Mouse (Mus musculus): ENCODE measurements around the gene Rbbp4. TPM values are rescaled to one million over a fixed set of nuclear protein-coding genes. Genes with fewer than 3 reads are reported as not detected.

The Rbbp4 gene
- polyA plus RNA-seq, 1 experiment from 2014 or later, result 349 TPM

- Histone ChIP-seq H3K27ac (replicated peaks; ENCODE audit: low read depth, low read length) (no peak overlapping the region), H3K36me3 (ENCODE audit: control insufficient read depth, insufficient read depth, low read length) (no peaks in the 10 kb centered on the region), H3K9ac (replicated peaks; ENCODE audit: low read length) (no peak overlapping the region), H3K27me3 (ENCODE audit: control insufficient read depth, insufficient read depth, low read length) (no peaks in the 10 kb centered on the region), H3K9me3 (ENCODE audit: control insufficient read depth, low read length) (no peaks in the 10 kb centered on the region), H3K4me3 (replicated peaks; ENCODE audit: low read depth, low read length) (no peak overlapping the region), H3K4me2 (ENCODE audit: low read length) (no peak overlapping the region), H3K4me1 (ENCODE audit: control insufficient read depth, insufficient read depth, low read length) (no peaks in the 10 kb centered on the region)
- ATAC-seq (ENCODE audit: low FRiP score, low TSS enrichment) (no peak), DNase-seq (no peak)
- 96% methylated on average over 7 of the region's 7 CpGs for WGBS
Measured at GRCm38 (mm10) chr4:129296066-129296465, 39.1 kb downstream of the Rbbp4 start.

GRCm38 (mm10) chr4:129295188-129295587 lies 40.0 kb downstream of the Rbbp4 start:
- Histone ChIP-seq H3K4me1 (ENCODE audit: control insufficient read depth, insufficient read depth, low read length) (no peaks in the 10 kb centered on the region), H3K36me3 (ENCODE audit: control insufficient read depth, insufficient read depth, low read length) (no peaks in the 10 kb centered on the region), H3K4me3 (replicated peaks; ENCODE audit: low read depth, low read length) (no peak overlapping the region), H3K4me2 (ENCODE audit: low read length) (no peak overlapping the region), H3K27ac (replicated peaks; ENCODE audit: low read depth, low read length) (no peak overlapping the region), H3K27me3 (ENCODE audit: control insufficient read depth, insufficient read depth, low read length) (no peaks in the 10 kb centered on the region), H3K9ac (replicated peaks; ENCODE audit: low read length) (no peak overlapping the region), H3K9me3 (ENCODE audit: control insufficient read depth, low read length) (no peaks in the 10 kb centered on the region)
- no peak for ATAC-seq (ENCODE audit: low FRiP score, low TSS enrichment)
- WGBS, result 78% methylated on average over 2 of the region's 2 CpGs
- DNase-seq, result no peak

GRCm38 (mm10) chr4:129293702-129294101 lies 41.5 kb downstream of the Rbbp4 start:
- WGBS, result 29% methylated on average over 16 of the region's 16 CpGs
- Histone ChIP-seq H3K4me1 (ENCODE audit: control insufficient read depth, insufficient read depth, low read length) (no peaks in the 10 kb centered on the region), H3K9me3 (ENCODE audit: control insufficient read depth, low read length) (no peaks in the 10 kb centered on the region), H3K9ac (replicated peaks; ENCODE audit: low read length) (0 out of 2 replicates have a peak overlapping the region, but pooled peaks have one; percentile 6), H3K4me2 (ENCODE audit: low read length) (no peak overlapping the region), H3K4me3 (replicated peaks; ENCODE audit: low read depth, low read length) (no peak overlapping the region), H3K36me3 (ENCODE audit: control insufficient read depth, insufficient read depth, low read length) (no peaks in the 10 kb centered on the region), H3K27me3 (ENCODE audit: control insufficient read depth, insufficient read depth, low read length) (no peaks in the 10 kb centered on the region), H3K27ac (replicated peaks; ENCODE audit: low read depth, low read length) (no peak overlapping the region)
- DNase-seq (no peak), ATAC-seq (ENCODE audit: low FRiP score, low TSS enrichment) (no peak)

GRCm38 (mm10) chr4:129292831-129293230 lies 42.3 kb downstream of the Rbbp4 start:
- ATAC-seq (ENCODE audit: low FRiP score, low TSS enrichment), result no peak
- Histone ChIP-seq H3K9ac (replicated peaks; ENCODE audit: low read length) (no peak overlapping the region), H3K4me2 (ENCODE audit: low read length) (no peak overlapping the region), H3K4me3 (replicated peaks; ENCODE audit: low read depth, low read length) (no peak overlapping the region), H3K27me3 (ENCODE audit: control insufficient read depth, insufficient read depth, low read length) (no peaks in the 10 kb centered on the region), H3K9me3 (ENCODE audit: control insufficient read depth, low read length) (no peaks in the 10 kb centered on the region), H3K27ac (replicated peaks; ENCODE audit: low read depth, low read length) (no peak overlapping the region), H3K36me3 (ENCODE audit: control insufficient read depth, insufficient read depth, low read length) (no peaks in the 10 kb centered on the region), H3K4me1 (ENCODE audit: control insufficient read depth, insufficient read depth, low read length) (no peaks in the 10 kb centered on the region)
- 67% methylated on average over 7 of the region's 7 CpGs for WGBS
- no peak for DNase-seq

- H3K27ac ChIP-seq (replicated peaks; ENCODE audit: low read depth, low read length), result no peak overlapping the region
- H3K4me1 ChIP-seq (ENCODE audit: control insufficient read depth, insufficient read depth, low read length), result peaks cover 9% of the 10 kb centered on the region; the same call in 1 of the 2 replicates
- H3K9ac ChIP-seq (replicated peaks; ENCODE audit: low read length), result no peak overlapping the region
- H3K36me3 ChIP-seq (ENCODE audit: control insufficient read depth, insufficient read depth, low read length), result no peaks in the 10 kb centered on the region
- H3K4me2 ChIP-seq (ENCODE audit: low read length), result no peak overlapping the region
- no peaks in the 10 kb centered on the region for H3K9me3 ChIP-seq (ENCODE audit: control insufficient read depth, low read length)
- 94% methylated on average over 8 of the region's 8 CpGs for WGBS
- peaks cover 13% of the 10 kb centered on the region for H3K27me3 ChIP-seq (ENCODE audit: control insufficient read depth, insufficient read depth, low read length)
- no peak overlapping the region for H3K4me3 ChIP-seq (replicated peaks; ENCODE audit: low read depth, low read length)
- DNase-seq (no peak), ATAC-seq (ENCODE audit: low FRiP score, low TSS enrichment) (no peak)
Measured at GRCm38 (mm10) chr4:129289671-129290070, 45.5 kb downstream of the Rbbp4 start.

- Histone ChIP-seq H3K4me2 (ENCODE audit: low read length) (peak overlapping the region; percentile 90), H3K4me3 (replicated peaks; ENCODE audit: low read depth, low read length) (peak overlapping the region; percentile 44), H3K27me3 (ENCODE audit: control insufficient read depth, insufficient read depth, low read length) (peaks cover 13% of the 10 kb centered on the region), H3K27ac (replicated peaks; ENCODE audit: low read depth, low read length) (no peak overlapping the region), H3K4me1 (ENCODE audit: control insufficient read depth, insufficient read depth, low read length) (peaks cover 9% of the 10 kb centered on the region; the same call in 1 of the 2 replicates), H3K36me3 (ENCODE audit: control insufficient read depth, insufficient read depth, low read length) (no peaks in the 10 kb centered on the region), H3K9ac (replicated peaks; ENCODE audit: low read length) (no peak overlapping the region; the same call in 1 of the 2 replicates), H3K9me3 (ENCODE audit: control insufficient read depth, low read length) (no peaks in the 10 kb centered on the region)
- no peak for DNase-seq
- no peak for ATAC-seq (ENCODE audit: low FRiP score, low TSS enrichment)
- WGBS, result 34% methylated on average over 3 of the region's 3 CpGs
Measured at GRCm38 (mm10) chr4:129288067-129288466, 47.1 kb downstream of the Rbbp4 start.

GRCm38 (mm10) chr4:129287472-129287981 lies 47.6 kb downstream of the Rbbp4 start, which contains the start of gene Sync:
TSS of gene Sync (plus strand) at chr4:129287617.
- Histone ChIP-seq H3K4me2 (ENCODE audit: low read length) (peak within 1 kb of the TSS; percentile 90), H3K9ac (replicated peaks; ENCODE audit: low read length) (peak within 1 kb of the TSS; percentile 56), H3K4me1 (ENCODE audit: control insufficient read depth, insufficient read depth, low read length) (peaks cover 9% of the 10 kb centered on the region; the same call in 1 of the 2 replicates), H3K4me3 (replicated peaks; ENCODE audit: low read depth, low read length) (peak within 1 kb of the TSS; percentile 44), H3K9me3 (ENCODE audit: control insufficient read depth, low read length) (no peaks in the 10 kb centered on the region), H3K36me3 (ENCODE audit: control insufficient read depth, insufficient read depth, low read length) (no peaks in the 10 kb centered on the region), H3K27me3 (ENCODE audit: control insufficient read depth, insufficient read depth, low read length) (peaks cover 13% of the 10 kb centered on the region), H3K27ac (replicated peaks; ENCODE audit: low read depth, low read length) (no peak within 1 kb of the TSS)
- WGBS, result under 1% methylated on average over 52 of the region's 53 CpGs
- ATAC-seq (ENCODE audit: low FRiP score, low TSS enrichment) (no peak; the same call in 1 of the 2 replicates), DNase-seq (peak; percentile 66)

- 2% methylated on average over 28 of the region's 28 CpGs for WGBS
- no peak for ATAC-seq (ENCODE audit: low FRiP score, low TSS enrichment)
Measured at GRCm38 (mm10) chr4:129286683-129287471, 48.3 kb downstream of the Rbbp4 start.

More at GRCm38 (mm10) chr4:129286683-129287471, 48.3 kb downstream of the Rbbp4 start:
- no peaks in the 10 kb centered on the region for H3K36me3 ChIP-seq (ENCODE audit: control insufficient read depth, insufficient read depth, low read length)
- H3K9me3 ChIP-seq (ENCODE audit: control insufficient read depth, low read length), result no peaks in the 10 kb centered on the region
- H3K27me3 ChIP-seq (ENCODE audit: control insufficient read depth, insufficient read depth, low read length), result peaks cover 13% of the 10 kb centered on the region
- peak overlapping the region; percentile 44 for H3K4me3 ChIP-seq (replicated peaks; ENCODE audit: low read depth, low read length)
- peaks cover 9% of the 10 kb centered on the region; the same call in 1 of the 2 replicates for H3K4me1 ChIP-seq (ENCODE audit: control insufficient read depth, insufficient read depth, low read length)
- H3K4me2 ChIP-seq (ENCODE audit: low read length), result peak overlapping the region; percentile 90
- peak; percentile 57 for DNase-seq
- peak overlapping the region; percentile 56 for H3K9ac ChIP-seq (replicated peaks; ENCODE audit: low read length)
- no peak overlapping the region for H3K27ac ChIP-seq (replicated peaks; ENCODE audit: low read depth, low read length)
